Comparison of ENCODE assay signal across 8 mouse cellular contexts in the genomic region with DNA sequence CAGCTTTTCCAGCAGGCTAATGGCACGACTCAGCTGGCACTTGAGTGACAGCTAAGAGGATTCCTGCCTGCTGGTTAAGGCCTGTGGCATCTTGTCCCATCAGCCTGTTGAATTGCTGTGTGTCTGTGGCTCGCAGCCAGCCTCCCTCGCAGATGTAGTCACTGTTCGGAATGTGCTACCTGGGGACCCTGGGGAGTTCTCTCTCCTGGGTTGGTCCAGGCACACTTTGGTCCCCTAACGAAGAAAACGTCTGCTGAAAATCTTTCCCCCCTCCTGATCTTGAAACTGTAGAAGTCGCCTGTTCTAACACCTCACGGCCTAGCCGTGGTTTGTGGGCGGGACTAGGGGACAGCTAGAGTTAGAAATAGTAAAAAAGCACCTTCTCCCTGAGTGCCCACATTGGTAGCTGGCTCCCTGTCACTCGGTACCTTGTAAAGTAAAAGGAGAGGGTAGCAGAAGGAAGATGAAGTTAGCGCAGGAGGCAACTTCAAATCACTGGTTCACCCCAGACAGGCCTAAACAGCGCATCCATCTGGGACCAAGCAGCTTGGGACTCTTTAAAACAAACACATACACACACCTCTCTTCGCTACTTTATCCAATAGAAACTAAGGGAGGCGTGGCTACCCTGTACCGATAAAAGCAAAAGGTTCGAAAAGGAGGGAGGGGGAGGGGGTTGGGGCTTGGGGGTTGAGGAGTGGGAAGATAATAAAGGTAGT. TPM values are rescaled to one million over a fixed set of nuclear protein-coding genes. Genes with fewer than 3 reads are reported as not detected.
DNase-seq lines count a peak whose midpoint lies in the region; ATAC-seq and TF ChIP-seq lines count a peak whose summit lies in the region.

No protein-coding gene starts in this region.

- no peaks in the 10 kb centered on the region for H3K36me3 ChIP-seq in liver, adult 2 months (ENCODE audit: control insufficient read depth, insufficient read depth, low read length)
- H3K36me3 ChIP-seq in heart, embryonic 12.5 days, result no peaks in the 10 kb centered on the region
- H3K36me3 ChIP-seq in kidney, embryonic 15.5 days, result no peaks in the 10 kb centered on the region
- no peaks in the 10 kb centered on the region for H3K36me3 ChIP-seq in midbrain, embryonic 14.5 days (ENCODE audit: control insufficient read depth, insufficient read depth, low read length)

- no peak for TF ChIP-seq POLR2A in liver, adult 2 months (IDR thresholded peaks at IDR 0.05; ENCODE audit: extremely low read depth, insufficient read depth, low read length)

- H3K4me2 ChIP-seq in heart, embryonic 12.5 days, result peak overlapping the region; percentile 70
- H3K4me2 ChIP-seq in kidney, embryonic 15.5 days, result peak overlapping the region; percentile 64
- H3K4me2 ChIP-seq in midbrain, embryonic 14.5 days (ENCODE audit: low read length), result peak overlapping the region; percentile 49

- WGBS in liver, adult 2 months, result 40% methylated on average over 17 of the region's 17 CpGs
- WGBS in heart, embryonic 12.5 days, result 10% methylated on average over 17 of the region's 17 CpGs
- 13% methylated on average over 17 of the region's 17 CpGs for WGBS in kidney, embryonic 15.5 days
- 14% methylated on average over 17 of the region's 17 CpGs for WGBS in midbrain, embryonic 14.5 days

- no peaks in the 10 kb centered on the region for H3K9me3 ChIP-seq in heart, embryonic 12.5 days (replicated peaks)
- H3K9me3 ChIP-seq in kidney, embryonic 15.5 days (replicated peaks), result no peaks in the 10 kb centered on the region
- H3K9me3 ChIP-seq in midbrain, embryonic 14.5 days (ENCODE audit: control insufficient read depth, low read length), result no peaks in the 10 kb centered on the region

- no peaks in the 10 kb centered on the region; the same call in 1 of the 2 replicates for H3K4me1 ChIP-seq in liver, adult 2 months (ENCODE audit: control insufficient read depth, insufficient read depth, low read length)
- H3K4me1 ChIP-seq in heart, embryonic 12.5 days (replicated peaks), result peaks cover 14% of the 10 kb centered on the region; the same call in 1 of the 2 replicates
- H3K4me1 ChIP-seq in kidney, embryonic 15.5 days, result peaks cover 18% of the 10 kb centered on the region
- H3K4me1 ChIP-seq in midbrain, embryonic 14.5 days (ENCODE audit: control insufficient read depth, insufficient read depth, low read length), result peaks cover 3% of the 10 kb centered on the region; the same call in 1 of the 2 replicates

- no peaks in the 10 kb centered on the region for H3K27me3 ChIP-seq in liver, adult 2 months (ENCODE audit: control insufficient read depth, insufficient read depth, low read length)
- peaks cover 7% of the 10 kb centered on the region; the same call in 1 of the 2 replicates for H3K27me3 ChIP-seq in heart, embryonic 12.5 days (replicated peaks)
- H3K27me3 ChIP-seq in kidney, embryonic 15.5 days, result peaks cover 4% of the 10 kb centered on the region; the same call in 1 of the 2 replicates
- H3K27me3 ChIP-seq in midbrain, embryonic 14.5 days (ENCODE audit: control insufficient read depth, insufficient read depth, low read length), result no peaks in the 10 kb centered on the region

- ATAC-seq in heart, embryonic 12.5 days (ENCODE audit: insufficient number of reproducible peaks, low FRiP score), result peak; percentile 83
- peak; percentile 90 for ATAC-seq in kidney, embryonic 15.5 days (replicated peaks; ENCODE audit: low FRiP score)
- ATAC-seq in midbrain, embryonic 14.5 days (ENCODE audit: low FRiP score, low TSS enrichment), result peak; percentile 80

- H3K4me3 ChIP-seq in liver, adult 2 months (ENCODE audit: insufficient read depth, low read depth, low read length), result peak overlapping the region; percentile 31
- H3K4me3 ChIP-seq in heart, embryonic 12.5 days, result peak overlapping the region; percentile 48
- H3K4me3 ChIP-seq in kidney, embryonic 15.5 days (replicated peaks), result peak overlapping the region; percentile 54
- peak overlapping the region; percentile 35 for H3K4me3 ChIP-seq in midbrain, embryonic 14.5 days (replicated peaks; ENCODE audit: low read depth, low read length)

- no peak overlapping the region for H3K27ac ChIP-seq in liver, adult 2 months (replicated peaks; ENCODE audit: insufficient read depth, low read depth, low read length)
- H3K27ac ChIP-seq in heart, embryonic 12.5 days (ENCODE audit: poor library complexity, severe bottlenecking), result peak overlapping the region; percentile 53; the same call in 1 of the 2 replicates
- H3K27ac ChIP-seq in kidney, embryonic 15.5 days, result no peak overlapping the region
- no peak overlapping the region for H3K27ac ChIP-seq in midbrain, embryonic 14.5 days (replicated peaks; ENCODE audit: low read depth, low read length)

- no peak for TF ChIP-seq CTCF in liver, adult 2 months (IDR thresholded peaks at IDR 0.05; ENCODE audit: low read depth, low read length)

- no peak overlapping the region for H3K9ac ChIP-seq in liver, adult 2 months (ENCODE audit: low read depth, low read length)
- peak overlapping the region; percentile 40; the same call in 1 of the 2 replicates for H3K9ac ChIP-seq in heart, embryonic 12.5 days
- H3K9ac ChIP-seq in kidney, embryonic 15.5 days, result peak overlapping the region; percentile 29; the same call in 1 of the 2 replicates
- no peak overlapping the region for H3K9ac ChIP-seq in midbrain, embryonic 14.5 days (replicated peaks; ENCODE audit: low read length)

- DNase-seq in liver, adult 2 months (ENCODE audit: extremely low read depth, low read depth, low spot score), result no peak
- DNase-seq in liver, result no peak
- DNase-seq in adrenal gland, postnatal 25 days, result peak; percentile 15
- DNase-seq in midbrain, embryonic 14.5 days, result peak; percentile 14
- no peak for DNase-seq in frontal cortex, postnatal 10 days (ENCODE audit: low spot score in 2 of 2)
- DNase-seq in spleen, adult 18-20 months, result no peak

- H3K79me2 ChIP-seq in liver, adult 2 months (ENCODE audit: control insufficient read depth, insufficient read depth, low read length), result no peaks in the 10 kb centered on the region

RNA-seq across cellular contexts. Expression of a gene that starts 1.2 kb away (rescaled TPM):
- 0.87 and 1.0 TPM in 2 replicates for total RNA-seq in liver, adult 2 months (2014; rRNA removed)
- 0.42 and 1.2 TPM in 2 replicates for polyA plus RNA-seq in liver, adult 2 months (2012; rRNA removed)
- total RNA-seq in adrenal gland, postnatal 25 days (2021), result 4.3 and 5.0 TPM in 2 replicates
- polyA plus RNA-seq in heart, embryonic 12.5 days (2016; fragmentation: Nextera tagmentation; extraction: Ambion mirVana), result 0.92 and 1.0 TPM in 2 replicates
- 1.7 and 2.0 TPM in 2 replicates for polyA plus RNA-seq in kidney, embryonic 15.5 days (2015; fragmentation: Nextera tagmentation; extraction: Ambion mirVana)
- 10.9 and 11.5 TPM in 2 replicates for polyA plus RNA-seq in midbrain, embryonic 14.5 days (2014; fragmentation: Nextera tagmentation; extraction: Ambion mirVana)

Comparison
In these comparisons a context has a peak if more than half of its experiments do, and no peak if none do; other contexts are left out.
1. DNase-seq: peak in adrenal gland, postnatal 25 days (single experiment) and midbrain, embryonic 14.5 days (single experiment); none in liver, adult 2 months (single experiment), liver (single experiment), frontal cortex, postnatal 10 days (0 of 2) and spleen, adult 18-20 months (0 of 2).
2. H3K9ac ChIP-seq: peak in heart, embryonic 12.5 days (single experiment) and kidney, embryonic 15.5 days (single experiment); none in liver, adult 2 months (single experiment) and midbrain, embryonic 14.5 days (single experiment).
3. Peak in every context shown above with its lines, with median percentiles within 50 percentile points of each other: H3K4me3 ChIP-seq, ATAC-seq and H3K4me2 ChIP-seq.